Mouse (Mus musculus) neutrophil, adult 83 days (primary cell): ENCODE measurements around the gene Med26. TPM values are rescaled to one million over a fixed set of nuclear protein-coding genes. Genes with fewer than 3 reads are reported as not detected.

Source experiments
- total RNA-seq, 2 experiments: library from RNA; stranded (reverse); gene quantifications; one replicate each; pipeline ENCODE4 v1.2.4; 2023

The Med26 gene
- 10 to 100 TPM; 11.9 to 12.4 TPM for total RNA-seq

GRCm38 (mm10) chr8:72547802-72548643 lies at the start of gene Med26:
Gene Med26 (minus strand): TSS chr8:72548270.

GRCm38 (mm10) chr8:72571611-72572473 lies 23.8 kb upstream of the Med26 start, which contains the start of gene Tmem38a:
Gene Tmem38a (plus strand): TSS chr8:72572055.

GRCm38 (mm10) chr8:72570633-72571610 lies 22.9 kb upstream of the Med26 start, which contains the start of gene Smim7:
Gene Smim7 (minus strand): TSS chr8:72571088.

DNA sequence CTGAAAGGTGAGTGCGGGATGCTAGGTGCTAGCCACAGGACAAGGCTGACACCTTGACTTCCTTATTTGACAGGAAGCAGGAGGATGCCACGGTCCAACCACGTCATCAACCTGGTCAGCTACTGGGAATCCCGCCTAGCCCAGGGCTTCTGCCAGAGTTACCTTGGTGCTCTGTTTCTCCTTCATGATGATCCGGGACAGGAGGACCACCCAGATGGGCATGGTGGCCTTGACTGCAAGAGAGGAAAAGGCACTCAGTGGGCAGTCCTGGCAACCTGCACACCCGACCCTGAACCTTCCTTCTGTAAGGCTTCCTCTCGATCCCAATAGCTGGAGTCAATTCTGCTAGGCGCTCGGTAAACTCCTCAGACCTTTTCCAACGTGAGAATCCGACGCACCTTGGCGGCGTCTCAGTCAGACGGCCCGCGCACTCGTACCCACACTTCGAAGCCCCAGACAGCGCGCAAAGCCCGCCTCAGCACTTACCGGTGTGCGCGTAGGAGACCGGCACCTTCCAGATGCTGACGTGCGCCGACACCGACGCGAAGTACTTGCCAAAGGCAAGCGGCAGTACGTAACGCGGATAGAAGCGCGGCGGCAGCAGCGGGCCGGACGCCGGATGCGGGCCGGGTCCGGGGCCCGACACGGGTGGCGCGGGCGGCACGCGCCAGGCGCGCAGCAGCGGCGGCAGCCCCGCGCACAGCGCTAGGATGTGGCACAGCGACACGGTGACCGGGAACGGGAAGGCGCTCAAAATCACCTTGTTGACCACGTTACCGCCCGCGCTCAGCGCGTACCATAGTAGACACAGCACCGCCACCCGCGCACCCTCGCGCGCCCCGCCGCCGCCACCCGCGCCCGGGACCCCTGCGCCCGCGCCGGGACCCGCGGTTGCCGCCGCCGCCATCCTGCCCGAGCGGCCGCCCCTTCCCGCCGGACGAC lies 56.1 kb downstream of the Med26 start, which contains the start of gene Slc35e1:
TSS of gene Slc35e1 (minus strand) at position 935 of the 942 bp plus-strand sequence.

DNA sequence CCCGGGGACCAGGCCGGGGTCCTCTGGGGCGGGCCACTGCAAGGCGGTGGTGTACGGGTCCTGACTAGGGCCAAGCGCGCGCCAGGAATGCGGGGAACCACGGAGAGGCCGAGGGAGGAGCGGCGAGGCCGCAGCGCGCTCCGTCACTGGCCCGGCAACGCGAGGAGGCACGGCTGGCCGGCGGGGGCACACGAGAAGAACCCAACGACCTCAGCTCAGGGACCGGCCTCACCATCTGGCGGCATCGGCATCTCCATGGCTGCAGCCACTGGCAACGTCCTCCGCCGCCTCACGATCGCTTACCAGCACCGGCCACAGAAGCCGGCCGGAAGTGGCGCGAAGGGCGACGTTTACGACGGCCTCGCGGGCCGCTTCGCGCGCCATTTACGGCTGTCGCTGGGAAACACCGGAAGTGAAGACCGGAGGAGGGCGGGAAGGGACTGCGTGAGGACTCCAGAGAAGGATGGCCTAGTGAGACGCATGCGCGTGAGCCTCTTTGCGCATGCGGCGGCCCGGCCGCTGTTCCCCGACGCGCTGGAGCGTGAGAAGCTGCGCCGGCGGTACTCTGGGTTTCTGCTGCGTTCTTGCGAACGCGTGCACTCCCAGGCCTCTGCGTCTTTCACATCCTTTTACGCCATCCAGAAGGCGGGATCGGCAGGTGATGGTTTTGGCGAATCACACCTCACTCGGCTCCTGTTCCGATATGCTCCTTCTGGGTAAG lies 73.1 kb downstream of the Med26 start, which contains the start of gene Cherp:
TSS of gene Cherp (minus strand) at position 401 of the 721 bp plus-strand sequence.

Other genes with a start within 250 kb of the Med26 start
- gene Gm10282, start 243.0 kb downstream of the Med26 start, total RNA-seq = 100 to 1,000 TPM in 1 of 2 experiments, 10 to 100 TPM in 1; 84.2 to 100 TPM
- gene Klf2, start 229.2 kb downstream of the Med26 start, total RNA-seq = 1,000 to 10,000 TPM; 1,979 to 2,643 TPM
- gene Eps15l1, start 126.8 kb downstream of the Med26 start, total RNA-seq = 10 to 100 TPM; 54.6 to 59.5 TPM
- gene Calr3, start 104.4 kb downstream of the Med26 start, total RNA-seq = under 1 TPM in 1 of 2 experiments, not detected in 1; 0.31 TPM
- gene 1700030K09Rik, start 104.4 kb downstream of the Med26 start, total RNA-seq = 1 to 10 TPM; 3.0 to 5.0 TPM
- gene Cherp, start 73.0 kb downstream of the Med26 start, total RNA-seq = 10 to 100 TPM; 56.4 to 85.1 TPM
- gene Slc35e1, start 55.7 kb downstream of the Med26 start, total RNA-seq = 100 to 1,000 TPM in 1 of 2 experiments, 10 to 100 TPM in 1; 97.8 to 113 TPM
- 100 to 1,000 TPM in 1 of 2 experiments, 10 to 100 TPM in 1; 88.6 to 100 TPM for gene Smim7, start 22.8 kb upstream of the Med26 start, total RNA-seq
- gene Tmem38a, start 23.8 kb upstream of the Med26 start, total RNA-seq = 10 to 100 TPM; 13.8 to 13.9 TPM
- gene Nwd1, start 98.4 kb upstream of the Med26 start, total RNA-seq = 1 to 10 TPM in 1 of 2 experiments, under 1 TPM in 1; 0.46 to 1.1 TPM
- gene Sin3b, start 175.0 kb upstream of the Med26 start, total RNA-seq = 100 to 1,000 TPM; 119 to 133 TPM
- under 1 TPM; 0.64 to 0.84 TPM for gene F2rl3, start 213.6 kb upstream of the Med26 start, total RNA-seq